Mouse (Mus musculus): ENCODE results near the gene Pbrm1.

The Pbrm1 gene

GRCm38 (mm10) chr14:31078597-31079208 is 59.8 kb downstream of the Pbrm1 start:
- no peak for DNase-seq (ENCODE audit: low read depth in 1 of 2, low spot score in 2 of 2)

- DNase-seq (ENCODE audit: low read depth in 1 of 2, low spot score in 2 of 2), result no peak
These were observed 60.5 kb downstream of the Pbrm1 start for GRCm38 (mm10) chr14:31079313-31080028.

- no peak for DNase-seq (ENCODE audit: low read depth in 1 of 2, low spot score in 2 of 2)
These were observed 62.2 kb downstream of the Pbrm1 start for GRCm38 (mm10) chr14:31081147-31081546.

- no peak for DNase-seq (ENCODE audit: low read depth in 1 of 2, low spot score in 2 of 2)
These were observed 68.5 kb downstream of the Pbrm1 start for GRCm38 (mm10) chr14:31087433-31087832.

- no peak for DNase-seq (ENCODE audit: low read depth in 1 of 2, low spot score in 2 of 2)
These were observed 69.6 kb downstream of the Pbrm1 start for GRCm38 (mm10) chr14:31088515-31088914.

- DNase-seq (ENCODE audit: low read depth in 1 of 2, low spot score in 2 of 2), result no peak
These were observed 71.0 kb downstream of the Pbrm1 start for GRCm38 (mm10) chr14:31089918-31090317.

GRCm38 (mm10) chr14:31105156-31105555 is 86.2 kb downstream of the Pbrm1 start:
- no peak for DNase-seq (ENCODE audit: low read depth in 1 of 2, low spot score in 2 of 2)

GRCm38 (mm10) chr14:31110613-31111012 is 91.7 kb downstream of the Pbrm1 start:
- DNase-seq (ENCODE audit: low read depth in 1 of 2, low spot score in 2 of 2), result no peak

GRCm38 (mm10) chr14:31112187-31112586 is 93.2 kb downstream of the Pbrm1 start:
- DNase-seq (ENCODE audit: low read depth in 1 of 2, low spot score in 2 of 2), result no peak

- no peak for DNase-seq (ENCODE audit: low read depth in 1 of 2, low spot score in 2 of 2)
These were observed 95.1 kb downstream of the Pbrm1 start for GRCm38 (mm10) chr14:31114011-31114410.

GRCm38 (mm10) chr14:31115522-31115921 is 96.6 kb downstream of the Pbrm1 start:
- no peak for DNase-seq (ENCODE audit: low read depth in 1 of 2, low spot score in 2 of 2)

- DNase-seq (ENCODE audit: low read depth in 1 of 2, low spot score in 2 of 2), result no peak
These were observed 106.5 kb downstream of the Pbrm1 start for GRCm38 (mm10) chr14:31125106-31126075.

- DNase-seq (ENCODE audit: low read depth in 1 of 2, low spot score in 2 of 2), result no peak
These were observed 107.9 kb downstream of the Pbrm1 start for GRCm38 (mm10) chr14:31126826-31127225.

GRCm38 (mm10) chr14:31128101-31128825 is 109.3 kb downstream of the Pbrm1 start:
- peak; percentile 12 to 49 for DNase-seq (ENCODE audit: low read depth in 1 of 2, low spot score in 2 of 2)

- peak; percentile 88 to 91 for DNase-seq (ENCODE audit: low read depth in 1 of 2, low spot score in 2 of 2)
These were observed 109.9 kb downstream of the Pbrm1 start, which contains the start of gene Smim4 for GRCm38 (mm10) chr14:31128826-31129219. Gene Smim4 (minus strand): TSS chr14:31128956.

- no peak for DNase-seq (ENCODE audit: low read depth in 1 of 2, low spot score in 2 of 2)
These were observed 110.6 kb downstream of the Pbrm1 start for GRCm38 (mm10) chr14:31129326-31130235.

- peak; percentile 14 to 51 for DNase-seq (ENCODE audit: low read depth in 1 of 2, low spot score in 2 of 2)
These were observed 111.6 kb downstream of the Pbrm1 start, which contains the start of gene Nt5dc2 for GRCm38 (mm10) chr14:31130236-31131220. Gene Nt5dc2 (plus strand): TSS chr14:31131053.

- no peak for DNase-seq (ENCODE audit: low read depth in 1 of 2, low spot score in 2 of 2)
These were observed 112.4 kb downstream of the Pbrm1 start for GRCm38 (mm10) chr14:31131272-31131821.
